Mouse (Mus musculus) monocyte, adult 2 months (primary cell): Measurements from ENCODE around the gene Gm17268.

ENCODE experiments used
- DNase-seq, 2 experiments: peaks; one replicate each; pipeline ENCODE4 v3.0.0; 2022; ENCODE audit warnings: low spot score in 2 of 2, low read depth in 1 of 2

Gene Gm17268

GRCm38 (mm10) chr11:81982191-81982590 is 56.2 kb downstream of the Gm17268 start:
- DNase-seq = no peak
